Mouse (Mus musculus) heart, embryonic 16.5 days (tissue): Measurements from ENCODE around the gene Cul7. TPM values are rescaled to one million over a fixed set of nuclear protein-coding genes. Genes with fewer than 3 reads are reported as not detected.

Experiments used
- ATAC-seq: fragments of 200-750 bp; cut with Nextera tagmentation; replicated peaks from 2 replicates; pipeline ENCODE4 v1.8.0; 2017; ENCODE audit warnings: moderate number of reproducible peaks; ENCODE audit not compliant: insufficient read depth, low FRiP score; ENCODE audit errors: extremely low read depth
- H3K27ac ChIP-seq: fragments of 300-500 bp; sonication (generic); 2 replicates; pipeline ENCODE4 v1.5.1; 2014; ENCODE audit warnings: mild to moderate bottlenecking, low read length, control low read depth, moderate library complexity
- H3K27me3 ChIP-seq: fragments of 300-500 bp; sonication (generic); 2 replicates; pipeline ENCODE4 v1.6.1; 2014; ENCODE audit warnings: low read length, mixed read lengths; ENCODE audit not compliant: control insufficient read depth, insufficient read depth
- H3K36me3 ChIP-seq: fragments of 300-500 bp; sonication (generic); 2 replicates; pipeline ENCODE4 v1.6.1; 2014; ENCODE audit not compliant: control insufficient read depth, insufficient read depth
- H3K4me1 ChIP-seq: fragments of 300-500 bp; sonication (generic); 2 replicates; pipeline ENCODE4 v1.6.1; 2014; ENCODE audit warnings: low read length, mixed read lengths; ENCODE audit not compliant: control insufficient read depth, insufficient read depth
- H3K4me2 ChIP-seq: fragments of 300-500 bp; sonication (generic); 2 replicates; pipeline ENCODE4 v1.6.1; 2014; ENCODE audit warnings: low read depth, mild to moderate bottlenecking, control low read depth, low read length
- H3K4me3 ChIP-seq: fragments of 300-500 bp; sonication (generic); 2 replicates; pipeline ENCODE4 v1.5.1; 2014; ENCODE audit warnings: mild to moderate bottlenecking, control low read depth, low read length
- H3K9ac ChIP-seq: fragments of 300-500 bp; sonication (generic); 2 replicates; pipeline ENCODE4 v1.6.1; 2014; ENCODE audit warnings: low read length, control low read depth
- H3K9me3 ChIP-seq: fragments of 300-500 bp; sonication (generic); replicated peaks from 2 replicates; pipeline ENCODE4 v1.6.1; 2016; ENCODE audit warnings: low read length; ENCODE audit not compliant: control insufficient read depth
- WGBS: fragments of 180-500 bp; shearing (Covaris S2); extraction: QIAGEN DNeasy Blood & Tissue Kit; methylation state at CpG from one replicate; pipeline ENCODE4 v1.1.7; 2014; 5-methylcytosine and 5-hydroxymethylcytosine counted together
- polyA plus RNA-seq: library from polyadenylated mRNA; unstranded; fragments of >200 nt; fragmentation: Nextera tagmentation; extraction: Ambion mirVana; gene quantifications from 2 replicates; pipeline ENCODE4 v1.2.1, GENCODE M21; 2015

Gene Cul7
- polyA plus RNA-seq, 1 experiment from 2014 or later, result 39.8 TPM

- ATAC-seq, result peak; percentile 76
- H3K36me3 ChIP-seq, result no peaks in the 10 kb centered on the region
- 3% methylated on average over 38 of the region's 41 CpGs for WGBS
- peak overlapping the region; percentile 92 for H3K27ac ChIP-seq
- no peaks in the 10 kb centered on the region for H3K27me3 ChIP-seq
- H3K4me2 ChIP-seq, result peak overlapping the region; percentile 65
- peaks cover 24% of the 10 kb centered on the region for H3K4me1 ChIP-seq
- H3K9ac ChIP-seq, result peak overlapping the region; percentile 91
- no peaks in the 10 kb centered on the region for H3K9me3 ChIP-seq
- H3K4me3 ChIP-seq, result peak overlapping the region; percentile 88
Measured at GRCm38 (mm10) chr17:46703971-46704886, 54.1 kb downstream of the Cul7 start.

- Histone ChIP-seq H3K4me2 (peak within 1 kb of the TSS; percentile 84), H3K27ac (peak within 1 kb of the TSS; percentile 96), H3K9me3 (no peaks in the 10 kb centered on the region), H3K9ac (peak within 1 kb of the TSS; percentile 91), H3K27me3 (no peaks in the 10 kb centered on the region), H3K36me3 (no peaks in the 10 kb centered on the region), H3K4me3 (peak within 1 kb of the TSS; percentile 88), H3K4me1 (peaks cover 24% of the 10 kb centered on the region)
- 1% methylated on average over 48 of the region's 48 CpGs for WGBS
- peak; percentile 94 for ATAC-seq
Measured at GRCm38 (mm10) chr17:46704887-46705835, 55.0 kb downstream of the Cul7 start, which contains the start of gene Ppp2r5d. TSS of gene Ppp2r5d (minus strand) at chr17:46705111.

- ATAC-seq, result no peak
- WGBS, result 81% methylated on average over 14 of the region's 14 CpGs
- Histone ChIP-seq H3K4me3 (no peak overlapping the region), H3K9ac (no peak overlapping the region), H3K4me1 (peaks cover 24% of the 10 kb centered on the region), H3K9me3 (no peaks in the 10 kb centered on the region), H3K27me3 (no peaks in the 10 kb centered on the region), H3K4me2 (no peak overlapping the region), H3K36me3 (no peaks in the 10 kb centered on the region), H3K27ac (no peak overlapping the region)
Measured at GRCm38 (mm10) chr17:46706375-46707089, 56.4 kb downstream of the Cul7 start.

GRCm38 (mm10) chr17:46710959-46711597 is 60.9 kb downstream of the Cul7 start, which contains the start of gene Pex6:
TSS of gene Pex6 (plus strand) at chr17:46711463.
- Histone ChIP-seq H3K4me2 (peak within 1 kb of the TSS; percentile 95), H3K9ac (peak within 1 kb of the TSS; percentile 92), H3K36me3 (peaks cover 14% of the 10 kb centered on the region), H3K27me3 (no peaks in the 10 kb centered on the region), H3K9me3 (no peaks in the 10 kb centered on the region), H3K4me1 (peaks cover 12% of the 10 kb centered on the region), H3K27ac (peak within 1 kb of the TSS; percentile 81), H3K4me3 (peak within 1 kb of the TSS; percentile 94)
- ATAC-seq, result peak; percentile 87
- WGBS, result 8% methylated on average over 36 of the region's 36 CpGs

GRCm38 (mm10) chr17:46711612-46712271 is 61.6 kb downstream of the Cul7 start:
- WGBS, result under 1% methylated on average over 76 of the region's 76 CpGs
- Histone ChIP-seq H3K9ac (peak overlapping the region; percentile 92), H3K27ac (peak overlapping the region; percentile 81), H3K9me3 (no peaks in the 10 kb centered on the region), H3K4me1 (peaks cover 12% of the 10 kb centered on the region), H3K4me3 (peak overlapping the region; percentile 94), H3K27me3 (no peaks in the 10 kb centered on the region), H3K4me2 (peak overlapping the region; percentile 95), H3K36me3 (peaks cover 14% of the 10 kb centered on the region)
- peak; percentile 46; the same call in 1 of the 2 replicates for ATAC-seq

GRCm38 (mm10) chr17:46712442-46712841 is 62.3 kb downstream of the Cul7 start:
- Histone ChIP-seq H3K27me3 (no peaks in the 10 kb centered on the region), H3K27ac (no peak overlapping the region; the same call in 1 of the 2 replicates), H3K4me1 (peaks cover 12% of the 10 kb centered on the region), H3K9me3 (no peaks in the 10 kb centered on the region), H3K4me3 (peak overlapping the region; percentile 94), H3K9ac (peak overlapping the region; percentile 92), H3K4me2 (peak overlapping the region; percentile 95), H3K36me3 (peaks cover 16% of the 10 kb centered on the region)
- no peak for ATAC-seq
- WGBS, result 52% methylated on average over 7 of the region's 7 CpGs

- Histone ChIP-seq H3K27me3 (no peaks in the 10 kb centered on the region), H3K4me3 (no peak overlapping the region), H3K9me3 (no peaks in the 10 kb centered on the region), H3K9ac (no peak overlapping the region), H3K27ac (no peak overlapping the region), H3K4me1 (peaks cover 12% of the 10 kb centered on the region), H3K4me2 (no peak overlapping the region), H3K36me3 (peaks cover 16% of the 10 kb centered on the region)
- no peak for ATAC-seq
- WGBS, result 90% methylated on average over 9 of the region's 9 CpGs
Measured at GRCm38 (mm10) chr17:46713849-46714248, 63.7 kb downstream of the Cul7 start.
